ENCODE assay signal across 18 mouse cellular contexts in the genomic region with DNA sequence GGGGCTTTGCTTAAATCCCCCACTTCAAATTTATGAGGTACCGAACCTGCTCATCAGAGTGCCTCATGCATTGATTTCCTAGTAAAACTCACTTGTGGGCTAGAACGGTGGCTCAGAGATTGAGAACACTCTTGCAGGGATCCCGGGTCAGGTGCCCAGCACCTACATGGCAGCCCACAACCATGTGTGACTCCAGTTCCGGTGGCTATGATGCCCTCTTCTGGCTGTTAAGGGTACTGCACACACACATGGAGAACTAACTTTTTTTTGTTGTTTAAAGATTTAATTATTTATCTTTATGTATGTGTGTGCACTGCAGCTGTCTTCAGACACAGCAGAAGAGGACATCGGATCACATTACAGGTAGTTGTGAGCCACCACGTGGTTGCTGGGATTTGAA. TPM values are rescaled to one million over a fixed set of nuclear protein-coding genes. Genes with fewer than 3 reads are reported as not detected.
A peak's percentile ranks its signal among the peaks of the same experiment; 100 is the strongest.
DNase-seq lines count a peak whose midpoint lies in the region; ATAC-seq and TF ChIP-seq lines count a peak whose summit lies in the region.
"Had no signal": no experiment of that assay in that cellular context is flagged by ENCODE, and none has a peak within 500 bp of the region (broad histone marks: within the 10 kb centered on the region; RNA-seq: fewer than 3 reads in every experiment).

No protein-coding gene starts in this region.

- no peak overlapping the region for H3K4me3 ChIP-seq in hindbrain, postnatal 0 days (ENCODE audit: low read length)
- H3K4me3 ChIP-seq in hindbrain, embryonic 14.5 days (replicated peaks; ENCODE audit: low read length): no peak overlapping the region
- no peak overlapping the region for H3K4me3 ChIP-seq in spleen, adult 2 months (ENCODE audit: extremely low read depth, insufficient read depth, insufficient read length)
- H3K4me3 ChIP-seq in stomach, postnatal 0 days (ENCODE audit: low read depth, low read length): no peak overlapping the region
- no peak overlapping the region for H3K4me3 ChIP-seq in limb, embryonic 10.5 days
- H3K4me3 ChIP-seq: limb, embryonic 15.5 days had no signal

- peaks cover 35% of the 10 kb centered on the region; the same call in 1 of the 2 replicates for H3K36me3 ChIP-seq in hindbrain, postnatal 0 days (ENCODE audit: insufficient read depth, low read length)
- H3K36me3 ChIP-seq in hindbrain, embryonic 14.5 days (replicated peaks; ENCODE audit: control insufficient read depth, insufficient read depth): peaks cover 61% of the 10 kb centered on the region
- H3K36me3 ChIP-seq in spleen, adult 2 months (ENCODE audit: control insufficient read depth, insufficient read depth, low read length): no peaks in the 10 kb centered on the region; the same call in 1 of the 2 replicates
- H3K36me3 ChIP-seq in stomach, postnatal 0 days (ENCODE audit: control insufficient read depth, insufficient read depth, low read length): peaks cover 12% of the 10 kb centered on the region; the same call in 1 of the 2 replicates
- peaks cover 71% of the 10 kb centered on the region for H3K36me3 ChIP-seq in limb, embryonic 10.5 days

- H3K27me3 ChIP-seq in hindbrain, postnatal 0 days (ENCODE audit: insufficient read depth, low read length): no peaks in the 10 kb centered on the region
- H3K27me3 ChIP-seq in hindbrain, embryonic 14.5 days (ENCODE audit: control insufficient read depth, insufficient read depth, low read length): peaks cover 6% of the 10 kb centered on the region; the same call in 1 of the 2 replicates
- no peaks in the 10 kb centered on the region for H3K27me3 ChIP-seq in spleen, adult 2 months (ENCODE audit: control insufficient read depth, insufficient read depth, low read length)
- no peaks in the 10 kb centered on the region for H3K27me3 ChIP-seq in stomach, postnatal 0 days (ENCODE audit: control insufficient read depth, insufficient read depth, low read length)
- H3K27me3 ChIP-seq in limb, embryonic 10.5 days (ENCODE audit: low read depth, poor library complexity, severe bottlenecking): no peaks in the 10 kb centered on the region
- H3K27me3 ChIP-seq: limb, embryonic 15.5 days; Patski had no signal

- H3K4me1 ChIP-seq in hindbrain, postnatal 0 days (ENCODE audit: insufficient read depth, low read length): peaks cover 10% of the 10 kb centered on the region; the same call in 1 of the 2 replicates
- H3K4me1 ChIP-seq in hindbrain, embryonic 14.5 days (replicated peaks; ENCODE audit: control insufficient read depth, insufficient read depth, low read length): peaks cover 9% of the 10 kb centered on the region
- H3K4me1 ChIP-seq in spleen, adult 2 months (ENCODE audit: control insufficient read depth, insufficient read depth, insufficient read length): peaks cover 26% of the 10 kb centered on the region
- H3K4me1 ChIP-seq in stomach, postnatal 0 days (replicated peaks; ENCODE audit: control insufficient read depth, insufficient read depth): no peaks in the 10 kb centered on the region
- peaks cover 35% of the 10 kb centered on the region for H3K4me1 ChIP-seq in limb, embryonic 10.5 days

- no peak for TF ChIP-seq EP300 in stomach, postnatal 0 days (optimal IDR thresholded peaks at IDR 0.05)

- H3K27ac ChIP-seq in hindbrain, postnatal 0 days: no peak overlapping the region
- H3K27ac ChIP-seq in hindbrain, embryonic 14.5 days: no peak overlapping the region
- H3K27ac ChIP-seq in spleen, adult 2 months (ENCODE audit: insufficient read depth, low read length): no peak overlapping the region
- no peak overlapping the region for H3K27ac ChIP-seq in stomach, postnatal 0 days (replicated peaks)
- H3K27ac ChIP-seq in limb, embryonic 10.5 days: no peak overlapping the region
- H3K27ac ChIP-seq: limb, embryonic 15.5 days had no signal

- no peak overlapping the region for H3K4me2 ChIP-seq in hindbrain, postnatal 0 days (ENCODE audit: low read depth, low read length)
- no peak overlapping the region for H3K4me2 ChIP-seq in hindbrain, embryonic 14.5 days (replicated peaks)
- H3K4me2 ChIP-seq in stomach, postnatal 0 days (replicated peaks; ENCODE audit: low read depth): no peak overlapping the region
- H3K4me2 ChIP-seq: limb, embryonic 15.5 days had no signal

- TF ChIP-seq POLR2A in spleen, adult 2 months (IDR thresholded peaks at IDR 0.05; ENCODE audit: low read depth, low read length): no peak

- peak; percentile 52; the same call in 1 of the 2 replicates for TF ChIP-seq CTCF in hindbrain, postnatal 0 days (IDR thresholded peaks at IDR 0.05; ENCODE audit: low read depth)
- peak; percentile 9; the same call in 1 of the 2 replicates for TF ChIP-seq CTCF in spleen, adult 2 months (IDR thresholded peaks at IDR 0.05; ENCODE audit: extremely low read depth, insufficient read depth, insufficient read length, insufficient replicate concordance)
- TF ChIP-seq CTCF in stomach, postnatal 0 days (IDR thresholded peaks at IDR 0.05; ENCODE audit: low read depth): peak; percentile 57

- no peak for ATAC-seq in hindbrain, postnatal 0 days
- no peak for ATAC-seq in hindbrain, embryonic 14.5 days (ENCODE audit: low FRiP score)
- ATAC-seq in stomach, postnatal 0 days (ENCODE audit: low FRiP score, low TSS enrichment): no peak
- ATAC-seq: Patski had no signal

- no peaks in the 10 kb centered on the region for H3K9me3 ChIP-seq in hindbrain, postnatal 0 days (ENCODE audit: low read length)
- no peaks in the 10 kb centered on the region for H3K9me3 ChIP-seq in hindbrain, embryonic 14.5 days (ENCODE audit: control insufficient read depth, low read length)
- no peaks in the 10 kb centered on the region for H3K9me3 ChIP-seq in stomach, postnatal 0 days (ENCODE audit: control insufficient read depth, low read length)
- H3K9me3 ChIP-seq in limb, embryonic 10.5 days (replicated peaks): no peaks in the 10 kb centered on the region
- H3K9me3 ChIP-seq: limb, embryonic 15.5 days had no signal

- WGBS in hindbrain, postnatal 0 days: 89% methylated on average over 6 of the region's 6 CpGs
- WGBS in hindbrain, embryonic 14.5 days: 93% methylated on average over 6 of the region's 6 CpGs
- 93% methylated on average over 6 of the region's 6 CpGs for WGBS in spleen, adult 2 months
- WGBS in stomach, postnatal 0 days: 91% methylated on average over 6 of the region's 6 CpGs
- 91% methylated on average over 6 of the region's 6 CpGs for WGBS in limb, embryonic 10.5 days

- DNase-seq in hindbrain, postnatal 0 days (ENCODE audit: low spot score): no peak
- no peak for DNase-seq in hindbrain, embryonic 14.5 days (ENCODE audit: low spot score)
- no peak for DNase-seq in spleen, adult 2 months (ENCODE audit: low read depth in 1 of 2, low spot score in 2 of 2)
- no peak for DNase-seq in spleen, postnatal 36 days (ENCODE audit: low spot score in 2 of 2)
- DNase-seq in T-cell, adult 2 months (ENCODE audit: low spot score): peak; percentile 31
- DNase-seq in stomach, postnatal 0 days (ENCODE audit: low spot score): no peak
- no peak for DNase-seq in left cerebral cortex, adult 9 months (ENCODE audit: low spot score in 2 of 2)
- no peak for DNase-seq in limb, embryonic 10.5 days (ENCODE audit: low spot score)
- DNase-seq: cerebellum, postnatal 25 days; heart, adult 11 months; heart, postnatal 4 days; right cerebral cortex, postnatal 4 days; thymus, postnatal 14 days had no signal

- no peak overlapping the region for H3K9ac ChIP-seq in hindbrain, postnatal 0 days (replicated peaks; ENCODE audit: low read length)
- no peak overlapping the region for H3K9ac ChIP-seq in hindbrain, embryonic 14.5 days
- no peak overlapping the region for H3K9ac ChIP-seq in stomach, postnatal 0 days (ENCODE audit: low read length)
- H3K9ac ChIP-seq: limb, embryonic 15.5 days had no signal

RNA-seq across cellular contexts. Expression of gene Cyba, which starts 2.6 kb away (rescaled TPM):
- 19.6 and 30.6 TPM in 2 replicates for total RNA-seq in hindbrain, postnatal 0 days (2014; rRNA removed)
- 44.0 and 46.2 TPM in 2 replicates for polyA plus RNA-seq in hindbrain, postnatal 0 days (2015; fragmentation: Nextera tagmentation; extraction: Ambion mirVana)
- 35.7 and 44.3 TPM in 2 replicates for polyA plus RNA-seq in hindbrain, embryonic 14.5 days (2014; fragmentation: Nextera tagmentation; extraction: Ambion mirVana)
- 751 and 823 TPM in 2 replicates for polyA plus RNA-seq in spleen, adult 2 months (2012; rRNA removed)
- 250 and 267 TPM in 2 replicates for polyA plus RNA-seq in stomach, postnatal 0 days (2015; fragmentation: Nextera tagmentation; extraction: Ambion mirVana)
- 79.8 and 82.8 TPM in 2 replicates for polyA plus RNA-seq in limb, embryonic 10.5 days (2016; fragmentation: Nextera tagmentation; extraction: Ambion mirVana)

RNA-seq across cellular contexts. Expression of gene Mvd, which starts 7.8 kb away (rescaled TPM):
- total RNA-seq in hindbrain, postnatal 0 days (2014; rRNA removed): 67.1 and 89.6 TPM in 2 replicates
- 55.2 and 55.5 TPM in 2 replicates for polyA plus RNA-seq in hindbrain, postnatal 0 days (2015; fragmentation: Nextera tagmentation; extraction: Ambion mirVana)
- polyA plus RNA-seq in hindbrain, embryonic 14.5 days (2014; fragmentation: Nextera tagmentation; extraction: Ambion mirVana): 61.3 and 75.6 TPM in 2 replicates
- polyA plus RNA-seq in spleen, adult 2 months (2012; rRNA removed): 17.0 and 20.5 TPM in 2 replicates
- polyA plus RNA-seq in stomach, postnatal 0 days (2015; fragmentation: Nextera tagmentation; extraction: Ambion mirVana): 34.6 and 35.7 TPM in 2 replicates
- 64.6 and 64.9 TPM in 2 replicates for polyA plus RNA-seq in limb, embryonic 10.5 days (2016; fragmentation: Nextera tagmentation; extraction: Ambion mirVana)

RNA-seq across cellular contexts. Expression of gene Il17c, which starts 13.6 kb away (rescaled TPM):
- total RNA-seq in hindbrain, postnatal 0 days (2014; rRNA removed): 0.52 TPM in 1 of 2 replicates, not detected in the other
- polyA plus RNA-seq in hindbrain, postnatal 0 days (2015; fragmentation: Nextera tagmentation; extraction: Ambion mirVana): 0.21 TPM in 1 of 2 replicates, not detected in the other
- polyA plus RNA-seq in hindbrain, embryonic 14.5 days (2014; fragmentation: Nextera tagmentation; extraction: Ambion mirVana): not detected in 2 replicates
- polyA plus RNA-seq in spleen, adult 2 months (2012; rRNA removed): 0.28 TPM in 1 of 2 replicates, not detected in the other
- polyA plus RNA-seq in stomach, postnatal 0 days (2015; fragmentation: Nextera tagmentation; extraction: Ambion mirVana): 0.15 and 0.32 TPM in 2 replicates
- 0.28 TPM in 1 of 2 replicates, not detected in the other for polyA plus RNA-seq in limb, embryonic 10.5 days (2016; fragmentation: Nextera tagmentation; extraction: Ambion mirVana)
- total RNA-seq: heart, postnatal 4 days; layer of hippocampus, postnatal 25 days had no signal
- polyA plus RNA-seq: kidney, embryonic 14.5 days had no signal

RNA-seq across cellular contexts. Expression of gene Snai3, which starts 25.2 kb away (rescaled TPM):
- not detected in 2 replicates for total RNA-seq in hindbrain, postnatal 0 days (2014; rRNA removed)
- polyA plus RNA-seq in hindbrain, postnatal 0 days (2015; fragmentation: Nextera tagmentation; extraction: Ambion mirVana): not detected in 2 replicates
- not detected in 2 replicates for polyA plus RNA-seq in hindbrain, embryonic 14.5 days (2014; fragmentation: Nextera tagmentation; extraction: Ambion mirVana)
- 3.9 and 6.0 TPM in 2 replicates for polyA plus RNA-seq in spleen, adult 2 months (2012; rRNA removed)
- 1.4 and 1.6 TPM in 2 replicates for polyA plus RNA-seq in stomach, postnatal 0 days (2015; fragmentation: Nextera tagmentation; extraction: Ambion mirVana)
- not detected in 2 replicates for polyA plus RNA-seq in limb, embryonic 10.5 days (2016; fragmentation: Nextera tagmentation; extraction: Ambion mirVana)
- total RNA-seq: layer of hippocampus, postnatal 25 days had no signal
- polyA plus RNA-seq: neural tube, embryonic 11.5 days had no signal

RNA-seq across cellular contexts. Expression of gene Rnf166, which starts 40.5 kb away (rescaled TPM):
- 37.4 and 48.8 TPM in 2 replicates for total RNA-seq in hindbrain, postnatal 0 days (2014; rRNA removed)
- polyA plus RNA-seq in hindbrain, postnatal 0 days (2015; fragmentation: Nextera tagmentation; extraction: Ambion mirVana): 22.6 and 27.0 TPM in 2 replicates
- 31.6 and 32.6 TPM in 2 replicates for polyA plus RNA-seq in hindbrain, embryonic 14.5 days (2014; fragmentation: Nextera tagmentation; extraction: Ambion mirVana)
- 79.6 and 115 TPM in 2 replicates for polyA plus RNA-seq in spleen, adult 2 months (2012; rRNA removed)
- polyA plus RNA-seq in stomach, postnatal 0 days (2015; fragmentation: Nextera tagmentation; extraction: Ambion mirVana): 31.2 and 32.2 TPM in 2 replicates
- 33.1 and 41.4 TPM in 2 replicates for polyA plus RNA-seq in limb, embryonic 10.5 days (2016; fragmentation: Nextera tagmentation; extraction: Ambion mirVana)
